Mouse (Mus musculus) yolk sac, embryonic 10.5 days (tissue): ENCODE measurements at regions not wholly inside any gene's neighbourhood (a gene's known extent, or its start where the extent isn't known, plus 50 kb on each side); places are given as distances from the start of the nearest gene placed in this dataset.

Source experiments
- DNase-seq: peaks from one replicate; pipeline ENCODE4 v3.0.0-alpha.2; 2017; ENCODE audit warnings: low spot score

GRCm38 (mm10) chr4:106859476-106859875, 51.0 kb upstream of the Ssbp3 start:
- peak; percentile 94 for DNase-seq

- no peak for DNase-seq
Measured at GRCm38 (mm10) chr4:106858357-106859088, 52.0 kb upstream of the Ssbp3 start.

- no peak for DNase-seq
Measured at GRCm38 (mm10) chr4:106855771-106856170, 51.0 kb upstream of the Acot11 start.

GRCm38 (mm10) chr4:106854361-106855309, 49.8 kb upstream of the Acot11 start:
- DNase-seq: no peak
